Mouse (Mus musculus) gastrocnemius, adult 18-20 months (tissue): ENCODE measurements at regions not wholly inside any gene's neighbourhood (a gene's known extent, or its start where the extent isn't known, plus 50 kb on each side); places are given as distances from the start of the nearest gene placed in this dataset.

Experiments used
- DNase-seq: peaks from one replicate; pipeline ENCODE4 v3.0.0; 2021; ENCODE audit warnings: low spot score

DNA sequence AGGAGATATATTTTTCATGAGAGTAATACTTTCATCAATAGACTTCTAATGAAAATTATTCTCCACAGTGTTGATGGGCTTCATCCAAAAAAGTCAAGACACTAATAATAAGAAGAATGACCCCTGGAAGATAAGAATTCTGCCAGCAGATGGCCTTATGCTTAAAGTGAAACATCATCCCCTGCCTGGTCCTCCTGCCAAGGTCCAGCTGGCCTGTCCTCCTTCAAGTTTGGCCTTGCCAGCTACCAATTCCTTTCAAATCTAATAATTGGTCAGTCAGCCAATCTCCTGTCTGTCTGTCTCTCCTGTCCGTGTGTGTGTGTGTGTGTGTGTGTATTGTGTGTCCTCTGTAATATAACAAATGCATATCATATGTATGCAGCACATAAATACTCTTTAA, 388.8 kb downstream of the Wdr11 start:
- DNase-seq, result no peak

DNA sequence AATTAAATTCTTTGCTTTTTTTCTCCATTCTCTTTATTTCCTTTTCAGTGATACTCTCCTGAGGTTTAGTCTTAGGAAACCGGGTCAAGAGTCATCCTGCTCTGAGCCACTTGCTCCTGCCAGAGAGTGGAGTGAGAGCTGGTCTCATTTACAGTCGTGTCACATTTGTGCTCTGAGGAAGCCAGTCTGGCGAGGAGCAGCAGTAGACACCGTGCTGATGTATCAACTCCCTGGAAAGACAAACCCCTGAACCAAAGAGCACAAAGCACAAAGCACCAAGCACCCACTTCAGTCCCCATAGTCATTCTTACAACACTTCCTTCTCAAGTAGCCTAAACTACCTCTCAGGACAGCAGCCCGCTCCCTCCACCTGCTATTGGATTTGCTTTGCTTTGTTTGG, 390.7 kb downstream of the Wdr11 start:
- DNase-seq, result no peak

DNA sequence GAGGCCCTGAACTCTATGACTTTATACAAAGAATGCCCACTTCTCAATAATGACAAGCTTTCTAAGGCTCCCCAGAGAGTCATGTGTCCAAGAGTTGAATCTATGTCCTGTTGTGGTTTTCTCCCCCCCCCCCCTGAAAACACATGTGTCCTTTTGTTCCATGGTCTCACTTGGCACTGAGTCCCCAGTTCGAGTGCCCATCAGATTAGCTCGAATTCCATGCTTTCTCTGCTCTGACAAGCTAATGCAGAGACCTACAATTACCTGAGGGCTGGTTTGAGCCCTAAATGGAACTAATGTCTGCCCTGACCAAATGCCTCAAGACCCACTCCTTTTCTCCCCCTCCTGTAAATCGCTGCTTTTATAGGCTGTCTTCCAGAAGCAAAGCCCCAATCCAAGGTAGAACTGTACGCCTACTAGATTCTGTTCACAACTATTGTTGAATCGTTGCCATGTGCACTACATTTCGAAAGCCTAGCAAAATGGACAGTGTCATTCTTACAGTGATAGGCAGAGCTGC, 392.0 kb downstream of the Wdr11 start:
- DNase-seq, result no peak

DNA sequence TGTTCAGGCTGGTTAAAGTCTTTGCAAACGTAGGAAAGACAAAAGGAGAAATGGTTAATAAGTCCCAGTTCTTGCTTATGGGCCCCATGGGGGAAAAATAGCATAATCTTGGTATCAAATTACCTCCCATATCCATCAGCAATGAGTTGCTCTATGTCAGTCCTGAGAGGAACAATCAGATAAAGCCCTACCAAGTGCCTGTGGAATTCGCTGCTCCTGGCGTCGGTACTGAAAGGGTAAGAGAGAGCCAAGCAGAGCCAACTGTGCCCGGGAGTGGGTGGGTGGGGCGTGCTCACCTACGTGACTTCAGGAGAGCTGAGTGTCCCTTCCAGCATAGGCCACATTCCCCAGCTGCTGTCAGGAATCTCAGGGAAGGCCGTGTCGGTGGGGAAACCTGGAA, 392.7 kb downstream of the Wdr11 start:
- no peak for DNase-seq

DNA sequence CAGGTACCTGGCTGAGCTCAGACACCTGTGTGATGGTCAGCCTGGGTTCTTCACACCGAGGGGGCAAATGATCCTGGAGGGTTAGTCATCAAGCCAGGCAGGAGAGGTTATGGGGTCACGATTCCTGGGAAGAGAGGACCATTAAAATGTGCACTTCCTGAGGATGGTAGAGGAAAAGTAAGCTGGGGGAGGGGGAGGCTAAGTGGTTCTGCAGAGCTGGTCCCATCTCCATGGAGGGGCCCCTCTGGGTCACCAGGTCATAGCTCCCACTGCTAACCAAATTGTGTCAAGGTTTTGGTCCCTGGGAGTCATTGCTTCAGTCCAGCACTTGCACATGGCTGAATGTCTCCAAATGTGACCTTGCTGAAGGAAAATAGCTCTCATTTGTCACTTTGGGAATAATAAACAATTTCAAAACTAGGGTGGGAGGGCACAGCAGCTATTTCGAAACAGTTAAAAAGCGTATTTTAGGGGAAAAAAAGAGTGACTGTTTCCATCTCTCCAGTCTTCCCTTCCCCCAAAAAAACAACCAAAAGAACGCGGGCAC, 395.5 kb downstream of the Wdr11 start:
- no peak for DNase-seq

DNA sequence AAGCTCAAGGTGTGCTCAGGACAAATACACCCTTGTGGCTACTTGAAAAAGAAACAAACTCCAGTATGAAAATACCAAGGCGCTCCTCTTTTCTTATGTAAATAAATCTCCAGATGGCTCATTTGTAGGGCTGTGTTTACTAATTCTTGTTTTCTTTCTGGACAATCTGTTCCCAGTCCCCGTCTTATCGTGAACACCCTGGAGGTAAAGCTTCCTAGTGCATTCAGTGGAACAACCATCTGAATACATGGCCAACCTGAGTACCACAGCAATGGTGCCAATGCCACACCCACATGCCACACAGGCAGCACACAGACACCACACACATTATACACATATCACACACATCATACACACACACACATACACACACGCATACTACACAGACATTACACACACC, 396.1 kb downstream of the Wdr11 start:
- DNase-seq, result no peak

DNA sequence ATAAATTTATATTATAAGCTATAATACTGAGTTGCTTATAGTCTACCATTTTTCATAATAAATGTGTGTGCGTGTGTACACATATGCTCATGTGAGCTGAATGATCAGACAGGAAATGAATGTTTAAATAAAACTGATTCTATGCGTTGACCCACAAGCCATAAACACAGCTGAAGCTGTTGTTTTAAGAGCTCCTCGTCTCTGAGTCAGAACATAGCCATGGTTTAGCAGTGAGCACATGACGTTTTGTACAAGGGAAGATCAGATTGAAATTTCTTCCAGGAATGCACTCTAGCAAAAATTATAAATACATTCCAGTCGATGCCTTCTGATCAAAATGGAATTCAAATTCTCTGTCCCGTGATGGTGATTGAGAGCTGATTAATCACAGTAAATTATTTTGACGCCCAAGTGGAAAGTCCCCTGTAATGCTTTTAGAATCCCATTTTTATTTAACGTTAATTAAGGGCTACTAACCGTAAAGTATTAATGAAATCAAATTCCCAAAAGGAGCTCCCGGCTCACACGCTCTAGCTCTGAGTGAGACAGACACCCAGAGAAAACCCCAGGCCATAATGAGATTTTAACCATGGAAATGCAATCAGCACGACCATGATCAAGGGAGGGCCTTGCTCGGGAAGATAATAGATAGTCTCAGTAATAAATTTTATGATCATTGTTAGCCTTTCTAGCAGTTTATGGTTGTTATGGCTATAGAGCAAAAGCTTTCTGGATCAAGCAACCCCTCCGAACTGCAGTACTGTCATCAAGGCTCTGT, 402.0 kb downstream of the Wdr11 start:
- DNase-seq, result no peak

DNA sequence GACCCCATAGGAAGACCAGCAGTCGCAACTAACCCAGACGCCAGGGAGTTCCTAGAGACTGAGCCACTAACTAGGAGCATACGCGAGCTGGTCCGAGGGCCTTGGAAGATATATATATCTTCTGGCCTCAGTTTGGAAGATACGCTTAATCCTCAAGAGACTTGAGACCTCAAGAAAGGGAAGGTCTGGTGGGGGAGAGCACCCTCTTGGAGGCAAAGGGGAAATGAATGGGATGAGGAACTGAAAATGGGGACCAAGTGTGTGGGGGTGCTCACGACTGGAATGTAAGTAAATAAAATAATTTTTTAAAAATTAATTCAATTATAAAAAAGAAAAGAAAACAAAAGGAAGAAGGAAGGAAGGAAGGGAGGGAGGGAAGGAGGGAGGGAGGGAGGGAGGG, 403.9 kb downstream of the Wdr11 start:
- DNase-seq, result no peak

DNA sequence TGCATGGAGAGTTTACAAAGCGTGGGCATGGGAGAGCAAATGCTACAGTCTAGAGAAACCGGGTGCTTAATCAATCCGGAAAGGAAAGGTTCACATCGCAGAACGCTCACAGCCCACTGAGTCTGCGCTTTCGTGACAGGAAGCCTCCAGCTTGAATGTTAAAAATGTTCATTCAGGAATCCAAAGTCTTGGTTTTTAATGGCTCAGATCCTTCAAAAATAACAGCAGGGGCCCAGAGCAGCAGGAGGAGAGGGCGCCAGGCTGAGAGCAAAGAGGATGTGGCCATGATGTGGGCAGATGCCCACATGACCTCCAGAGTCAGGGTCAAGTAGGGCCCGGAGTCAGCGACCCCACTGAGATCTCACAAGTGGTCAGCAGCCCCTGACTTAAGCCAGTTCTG, 409.4 kb downstream of the Wdr11 start:
- no peak for DNase-seq

DNA sequence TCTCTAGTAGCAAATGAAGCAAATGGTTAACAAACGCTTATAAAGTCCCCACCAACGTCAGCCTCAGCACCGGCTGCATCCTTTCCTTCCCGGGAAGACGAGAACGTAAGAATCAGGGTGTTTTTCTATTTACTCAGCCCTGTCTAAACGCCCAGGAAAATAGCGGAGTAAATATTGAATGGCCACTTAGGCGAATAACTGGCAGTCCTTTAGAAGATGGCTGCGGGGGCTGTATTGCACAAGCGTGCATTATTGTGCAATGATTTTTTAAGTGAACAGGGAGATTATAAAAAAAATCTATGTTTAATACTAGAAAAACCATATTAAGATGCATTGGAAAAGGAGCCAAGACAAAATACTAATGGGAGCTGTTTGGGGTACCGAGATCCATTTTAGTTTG, 410.3 kb downstream of the Wdr11 start:
- DNase-seq, result no peak

DNA sequence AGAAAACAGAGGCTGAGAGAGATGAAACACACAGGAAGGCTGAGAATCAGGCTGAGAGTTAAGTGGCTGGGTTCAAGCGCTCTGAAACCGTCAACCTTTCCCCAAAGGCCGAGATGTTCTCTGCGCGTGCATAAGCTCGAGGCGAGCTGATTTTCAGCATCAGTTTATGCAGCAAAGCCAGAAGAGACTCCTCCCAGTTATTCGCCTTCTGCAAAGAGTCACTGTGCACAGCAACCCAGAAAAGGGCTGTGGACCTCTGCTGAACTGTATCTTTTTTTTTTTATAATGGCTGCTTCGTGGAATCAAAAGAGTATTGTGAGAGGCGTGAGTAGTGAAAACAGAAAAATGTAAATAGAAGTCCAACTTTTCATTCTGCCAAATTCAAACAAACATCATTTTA, 413.7 kb downstream of the Wdr11 start:
- DNase-seq, result no peak

DNA sequence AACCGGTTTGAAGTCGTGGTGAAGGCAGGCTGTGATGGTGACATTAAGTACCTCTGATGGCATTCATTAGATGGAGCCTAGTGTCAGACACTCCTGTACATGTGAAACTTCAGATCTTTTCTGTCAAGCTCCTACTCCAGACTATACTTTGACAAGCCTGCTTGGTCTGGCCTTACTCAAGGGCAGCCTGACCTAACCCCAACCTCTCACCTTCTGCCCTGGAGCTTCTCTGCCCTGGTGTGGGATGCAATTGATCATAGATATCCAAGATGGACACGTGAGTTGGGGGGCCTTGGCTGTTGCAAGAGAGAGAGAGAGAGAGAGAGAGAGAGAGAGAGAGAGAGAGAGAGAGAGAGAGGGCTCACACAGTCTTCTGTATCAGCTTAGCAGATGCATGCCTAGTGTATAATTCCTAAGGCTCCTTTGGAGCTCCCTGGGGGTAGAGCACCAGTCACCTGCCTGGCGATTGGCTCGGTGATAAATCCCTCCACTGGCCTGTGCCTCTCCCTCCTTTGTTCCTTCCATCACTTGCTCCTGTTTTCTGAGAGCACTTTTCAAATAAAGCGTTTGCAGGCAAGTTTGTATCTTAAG, 416.4 kb downstream of the Wdr11 start:
- DNase-seq, result no peak

DNA sequence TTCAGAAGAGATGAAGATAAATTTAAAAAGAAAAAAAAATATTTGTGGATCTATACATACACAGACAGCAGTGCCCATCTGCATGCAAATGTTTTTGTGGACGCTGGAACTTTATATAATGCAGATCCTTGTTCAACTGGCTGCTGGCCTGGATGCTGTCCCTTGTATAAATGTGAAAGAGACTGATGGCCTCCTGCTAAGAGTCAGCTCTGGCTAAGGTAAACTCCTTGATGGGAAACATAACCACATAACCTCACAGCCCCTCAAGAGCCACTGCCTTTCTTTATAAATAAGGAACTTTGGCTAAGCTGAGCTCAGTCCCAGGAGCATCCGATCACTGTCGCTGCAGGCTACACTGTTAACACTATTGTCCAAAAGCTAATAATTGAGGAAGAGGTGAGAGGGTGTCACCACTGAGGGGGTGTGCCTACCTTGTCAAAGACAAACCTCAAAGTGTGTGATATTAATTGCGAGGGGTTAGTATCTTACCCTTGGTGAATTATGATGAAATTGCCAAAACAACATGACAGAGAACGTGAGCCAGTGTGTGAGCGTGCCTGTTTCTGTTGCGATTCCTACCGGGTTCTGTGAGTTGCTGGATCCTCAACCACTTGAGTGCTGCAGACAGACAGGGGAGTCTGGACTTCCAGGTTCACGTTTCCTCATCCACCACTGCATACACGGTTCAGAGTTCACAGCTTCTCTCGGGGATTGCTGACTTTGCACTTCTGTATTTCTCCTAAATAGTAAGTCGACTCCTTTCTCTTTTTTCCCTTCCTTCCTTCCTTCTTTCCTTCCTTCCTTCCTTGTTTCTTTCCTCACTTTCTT, 417.1 kb downstream of the Wdr11 start:
- no peak for DNase-seq

DNA sequence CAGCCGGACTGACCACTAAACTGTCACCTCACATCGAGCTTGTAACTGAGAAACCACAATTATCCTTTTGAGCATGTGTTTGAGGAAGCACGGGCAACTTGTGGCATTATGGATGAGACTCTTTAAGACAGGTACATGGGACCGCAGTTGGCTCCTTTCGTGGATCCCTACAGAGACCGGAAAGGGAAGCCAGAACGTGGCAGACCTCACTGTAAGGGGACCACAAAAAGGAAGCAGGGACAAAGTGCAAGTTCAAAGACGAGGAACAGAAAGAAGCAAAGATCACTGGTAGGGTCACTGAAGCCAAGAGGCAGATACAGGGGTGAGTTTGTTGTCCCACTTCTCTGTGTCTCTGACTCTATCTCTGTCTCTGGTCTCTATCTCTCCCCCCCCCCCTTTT, 420.4 kb downstream of the Wdr11 start:
- DNase-seq, result no peak

DNA sequence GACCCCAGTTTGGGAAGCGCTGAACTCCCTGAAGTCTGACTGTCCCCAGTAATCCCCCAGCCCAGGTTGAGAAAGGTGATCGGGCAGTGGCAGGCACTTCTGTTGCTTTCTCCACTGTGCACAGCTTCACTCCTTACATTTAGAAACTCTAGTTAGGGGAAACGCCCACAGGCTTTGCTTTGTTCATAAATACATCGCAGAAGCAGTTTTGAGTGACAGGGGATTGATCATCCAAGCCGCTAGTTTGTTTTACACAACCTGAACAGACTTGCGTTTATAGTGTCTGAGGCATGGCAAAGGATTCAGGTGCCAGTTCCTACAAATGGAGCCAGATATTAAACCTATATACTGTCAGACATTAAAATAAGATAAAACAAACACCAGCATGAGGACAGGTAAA, 421.4 kb downstream of the Wdr11 start:
- DNase-seq, result no peak

DNA sequence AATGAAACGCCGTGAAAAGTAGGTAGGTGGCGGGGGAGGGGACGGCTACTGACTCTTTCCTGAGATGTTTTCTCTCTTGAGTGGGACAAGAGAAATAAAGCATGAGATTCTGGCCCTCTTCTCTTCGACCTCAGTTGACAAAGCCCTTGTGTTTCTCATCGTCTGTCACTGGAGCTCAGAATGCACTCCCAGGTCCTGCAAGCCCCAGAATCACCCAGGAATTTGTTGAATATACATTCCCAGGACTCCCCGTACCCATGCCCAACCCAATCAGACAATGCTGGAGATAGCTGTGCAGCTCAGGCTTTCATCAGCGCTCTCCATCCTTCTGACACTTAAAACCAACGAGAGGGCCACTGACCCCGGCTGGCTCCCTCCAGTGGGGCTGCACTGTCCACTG, 422.9 kb downstream of the Wdr11 start:
- no peak for DNase-seq

DNA sequence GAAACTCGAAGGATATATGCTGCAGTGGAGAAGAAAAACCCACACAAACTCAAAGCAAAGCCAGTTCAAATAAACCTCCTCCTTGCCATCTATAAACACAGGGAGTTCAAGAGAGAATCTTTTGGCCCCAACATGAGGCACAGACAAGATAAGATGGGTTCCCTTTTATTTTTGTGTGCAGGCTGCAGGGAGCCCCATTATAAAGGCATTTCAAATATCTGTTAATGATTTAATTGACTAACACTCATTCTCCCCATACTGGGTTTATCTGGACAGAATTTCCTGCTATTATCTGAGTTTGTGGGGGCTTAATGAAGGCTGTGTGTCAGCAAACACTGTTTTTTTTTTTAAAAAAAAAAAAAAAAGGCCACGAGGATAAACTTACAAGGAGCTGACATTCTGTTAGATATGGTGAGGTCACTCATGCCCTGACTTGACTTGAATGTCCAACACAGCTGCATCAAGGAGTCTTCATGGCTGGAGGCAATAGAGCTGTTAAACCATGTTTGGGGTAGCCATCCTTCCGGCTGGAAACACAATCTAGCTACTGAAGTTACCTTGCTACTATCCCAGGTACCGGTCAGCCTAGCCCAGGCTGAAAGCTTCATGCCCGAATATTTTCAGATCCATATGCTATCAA, 423.8 kb downstream of the Wdr11 start:
- DNase-seq, result no peak

DNA sequence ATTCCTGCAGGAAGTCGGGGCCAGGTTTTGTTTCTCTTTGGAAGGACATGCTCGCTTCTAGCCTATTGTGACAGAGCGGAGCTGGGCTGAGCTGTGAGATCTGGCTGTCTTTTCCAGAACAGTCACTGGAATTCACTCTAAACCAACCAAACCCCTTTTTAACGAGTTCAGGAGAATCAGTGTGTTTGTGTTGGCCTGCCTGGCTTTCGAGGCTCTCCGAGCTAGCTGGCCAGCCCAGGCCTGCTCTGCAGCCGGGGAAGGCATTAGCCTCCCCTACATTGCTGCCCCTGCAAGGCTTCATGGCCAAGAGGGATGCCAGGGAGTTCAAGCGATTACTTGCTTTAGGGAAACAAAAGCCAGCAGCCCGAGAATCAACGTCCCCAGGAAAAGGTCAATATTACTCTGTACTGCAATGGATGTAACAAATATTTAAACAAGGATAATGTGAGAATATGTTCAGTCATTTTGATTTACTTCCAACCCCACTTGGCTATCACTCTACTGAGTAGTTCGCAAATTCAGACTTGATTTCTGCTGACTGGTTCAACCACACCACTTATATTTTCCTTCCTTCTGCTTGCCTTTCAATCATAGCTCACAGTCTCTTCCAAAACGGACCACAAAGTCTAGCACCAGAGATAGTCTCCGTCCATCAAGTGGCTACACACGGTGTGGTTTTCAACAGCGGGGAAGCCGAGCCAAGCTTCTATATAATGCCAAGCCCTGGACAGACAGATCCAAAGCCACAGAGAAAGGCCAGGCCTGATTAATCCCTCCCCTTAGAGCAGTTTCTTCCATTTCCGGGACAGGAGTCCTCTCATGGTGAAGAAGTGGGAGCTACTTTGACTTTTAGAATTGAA, 424.6 kb downstream of the Wdr11 start:
- no peak for DNase-seq

DNA sequence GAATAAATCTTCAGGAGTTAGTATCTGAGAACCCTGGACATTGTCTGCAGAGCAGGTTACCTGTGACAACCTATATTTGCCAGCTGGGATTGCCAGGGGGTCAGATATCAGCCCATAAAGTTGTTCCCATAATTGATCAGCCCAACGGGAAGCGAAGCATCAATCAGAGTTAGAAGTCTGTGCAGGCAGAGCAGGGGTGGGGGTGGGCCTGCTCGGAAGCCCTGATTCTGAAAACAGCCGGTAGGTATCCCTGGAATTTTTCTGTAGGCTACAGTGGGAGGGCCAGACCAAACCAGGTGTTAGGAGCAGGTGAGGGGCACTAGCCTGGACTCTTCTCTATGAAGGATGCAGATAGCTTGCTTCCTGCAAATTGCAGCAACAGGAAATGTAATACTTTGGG, 427.2 kb downstream of the Wdr11 start:
- DNase-seq, result no peak

DNA sequence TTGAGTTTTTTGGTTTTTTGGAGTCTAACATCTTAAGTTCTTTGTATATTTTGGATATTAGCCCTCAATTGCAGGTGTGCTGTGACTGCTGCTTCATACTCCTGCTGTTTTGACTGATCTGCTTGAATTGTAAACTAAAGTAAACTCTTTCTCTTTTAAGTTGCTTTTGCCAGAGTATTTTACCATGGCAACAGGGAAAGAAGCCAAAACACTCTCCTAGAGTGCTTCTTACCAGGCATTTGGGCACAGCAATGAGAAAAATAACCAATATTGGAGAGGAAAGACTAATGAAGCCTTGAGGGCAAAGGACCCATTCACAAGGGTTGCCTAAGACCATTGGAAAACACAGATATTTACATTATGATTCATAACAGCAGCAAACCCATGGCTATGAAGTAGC, 437.3 kb downstream of the Wdr11 start:
- DNase-seq, result no peak

DNA sequence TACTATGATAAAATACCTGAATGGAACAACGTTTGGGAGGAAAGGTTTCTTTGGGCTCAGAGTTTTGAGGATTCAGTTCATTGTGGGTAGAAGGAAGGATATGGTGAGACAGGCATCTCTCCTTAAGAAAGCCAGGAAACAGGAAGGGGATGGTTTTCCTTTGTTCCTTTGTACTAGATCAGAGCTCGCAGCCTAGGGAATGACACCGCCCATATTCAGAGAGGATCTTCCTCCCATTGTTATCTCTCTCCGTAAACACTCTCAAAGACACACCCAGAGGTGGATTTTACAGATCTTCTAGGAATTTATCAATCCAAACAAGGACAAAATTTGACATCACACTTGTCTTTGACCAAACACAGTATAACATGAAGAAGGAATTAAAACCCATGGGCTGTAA, 439.0 kb downstream of the Wdr11 start:
- DNase-seq, result no peak
